Mouse (Mus musculus): ENCODE measurements around the gene Apaf1.

GRCm38 (mm10) chr10:91049696-91050095 is 32.9 kb downstream of the Apaf1 start:
- TF ChIP-seq MYC (IDR thresholded peaks at IDR 0.05; ENCODE audit: low read depth, low read length) (no peak), ETS1 (IDR thresholded peaks at IDR 0.05; ENCODE audit: low read depth, low read length) (no peak), POLR2A (IDR thresholded peaks at IDR 0.05; ENCODE audit: control insufficient read depth in 1 of 2, insufficient read depth in 1 of 2, low read depth in 1 of 2, low read length in 2 of 2, poor library complexity in 1 of 2) (no peak), TCF12 (IDR thresholded peaks at IDR 0.05; ENCODE audit: low read depth, low read length) (no peak), USF2 (IDR thresholded peaks at IDR 0.05; ENCODE audit: borderline replicate concordance in 1 of 2, insufficient read depth in 1 of 2, low read depth in 1 of 2, low read length in 2 of 2) (no peak)

Data from MEL (cell line).